Mouse (Mus musculus) bone marrow, adult 2 months (tissue): ENCODE results near the gene Fam207a. TPM values are rescaled to one million over a fixed set of nuclear protein-coding genes. Genes with fewer than 3 reads are reported as not detected.

Experiments
- H3K27ac ChIP-seq: fragments of 200-500 bp; 2 replicates; pipeline ENCODE4 v1.5.1; 2012; ENCODE audit warnings: low read depth, mild to moderate bottlenecking, control low read depth, inconsistent platforms, low read length; ENCODE audit not compliant: control insufficient read depth, poor library complexity, insufficient read depth
- H3K4me1 ChIP-seq: fragments of 200-500 bp; 2 replicates; pipeline ENCODE4 v1.6.1; 2011; ENCODE audit warnings: low read length; ENCODE audit not compliant: control insufficient read depth, insufficient read depth
- H3K4me3 ChIP-seq: fragments of 200-500 bp; replicated peaks from 2 replicates; pipeline ENCODE3; 2011; ENCODE audit warnings: mild to moderate bottlenecking, low read depth, low read length, control low read depth; ENCODE audit not compliant: control insufficient read depth
- CTCF ChIP-seq: fragments of 200-500 bp; IDR thresholded peaks from 2 replicates; pipeline ENCODE4 v1.5.1; 2011; ENCODE audit warnings: low read length, control low read depth; ENCODE audit not compliant: control insufficient read depth, insufficient read depth
- POLR2A ChIP-seq: fragments of 200-500 bp; IDR thresholded peaks from 2 replicates; pipeline ENCODE4 v1.6.1; 2011; ENCODE audit warnings: low read depth, mild to moderate bottlenecking, control low read depth, low read length, borderline replicate concordance; ENCODE audit not compliant: control insufficient read depth
- WGBS: fragments of 180-500 bp; shearing (Covaris S2); methylation state at CpG from one replicate; pipeline ENCODE4 v1.1.7; 2018; 5-methylcytosine and 5-hydroxymethylcytosine counted together
- polyA plus RNA-seq: library from polyadenylated mRNA; stranded (reverse); fragments of >200 nt; gene quantifications from 2 replicates; pipeline ENCODE4 v1.2.4, GENCODE M21; 2011; ENCODE audit warnings: low replicate concordance; ENCODE audit not compliant: missing spikeins, insufficient read depth, insufficient read length

Gene Fam207a
- polyA plus RNA-seq, 1 experiment = 29.2 TPM

- no peak for TF ChIP-seq CTCF
- TF ChIP-seq POLR2A = no peak
- H3K4me1 ChIP-seq = peaks cover 3% of the 10 kb centered on the region; the same call in 1 of the 2 replicates
- peak overlapping the region; percentile 71 for H3K27ac ChIP-seq
- peak overlapping the region; percentile 87 for H3K4me3 ChIP-seq
- 49% methylated on average over 14 of the region's 14 CpGs for WGBS
Observed at GRCm38 (mm10) chr10:77516379-77516951, 880 bp upstream of the Fam207a start.

- Histone ChIP-seq H3K27ac (no peak overlapping the region), H3K4me3 (no peak overlapping the region), H3K4me1 (no peaks in the 10 kb centered on the region; the same call in 1 of the 2 replicates)
- WGBS = 85% methylated on average over 15 of the region's 15 CpGs
- TF ChIP-seq POLR2A (no peak), CTCF (no peak)
Observed at GRCm38 (mm10) chr10:77510225-77510982, 5.2 kb downstream of the Fam207a start.

DNA sequence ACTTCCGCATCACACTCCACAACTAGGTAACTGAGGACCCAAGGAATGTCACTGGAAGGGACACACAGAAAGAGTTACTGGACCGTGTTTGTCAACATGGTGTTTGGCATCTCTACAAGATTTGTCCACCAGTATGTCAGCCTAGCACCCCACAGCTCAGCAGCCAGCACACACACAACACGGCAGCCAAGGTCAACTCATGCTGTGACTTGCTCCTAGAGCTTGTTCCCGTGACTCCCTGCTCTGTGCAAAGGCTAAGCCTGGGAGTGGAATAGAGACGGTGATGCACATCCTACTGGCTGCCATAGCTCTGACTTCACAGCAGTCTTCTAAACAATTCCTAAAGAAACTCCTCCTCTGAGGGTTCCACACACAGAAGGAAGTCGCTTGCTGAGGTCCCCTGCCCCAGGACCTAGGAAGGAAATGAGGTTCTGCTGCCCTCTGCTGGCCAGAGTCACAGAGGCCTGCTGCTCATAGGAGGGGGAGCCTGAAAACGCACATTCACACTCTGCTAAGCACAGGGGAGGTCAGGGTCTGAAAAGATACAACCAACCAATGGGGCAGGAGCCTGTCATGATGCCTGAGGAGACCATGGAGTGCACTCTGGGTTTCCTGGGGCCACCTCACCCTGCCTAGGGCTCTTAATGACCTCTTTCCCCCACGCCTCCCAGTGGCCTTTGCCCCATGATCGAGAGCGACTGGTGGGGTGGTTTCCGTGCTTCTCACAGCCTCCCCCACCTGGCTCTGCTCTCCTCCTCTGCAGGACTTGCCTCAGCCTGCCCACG lies 6.0 kb downstream of the Fam207a start:
- Histone ChIP-seq H3K4me1 (no peaks in the 10 kb centered on the region; the same call in 1 of the 2 replicates), H3K4me3 (no peak overlapping the region), H3K27ac (no peak overlapping the region)
- WGBS = 60% methylated on average over 12 of the region's 12 CpGs
- TF ChIP-seq POLR2A (no peak), CTCF (peak; percentile 91)

- H3K4me3 ChIP-seq = no peak overlapping the region
- 93% methylated on average over 3 of the region's 3 CpGs for whole genome bisulfite sequencing
- no peak overlapping the region for H3K27ac ChIP-seq
- no peaks in the 10 kb centered on the region; the same call in 1 of the 2 replicates for H3K4me1 ChIP-seq
- TF ChIP-seq POLR2A (no peak), CTCF (no peak)
Observed at GRCm38 (mm10) chr10:77508744-77509143, 6.8 kb downstream of the Fam207a start.

GRCm38 (mm10) chr10:77507779-77508178 lies 7.8 kb downstream of the Fam207a start:
- Histone ChIP-seq H3K27ac (no peak overlapping the region), H3K4me3 (no peak overlapping the region), H3K4me1 (no peaks in the 10 kb centered on the region; the same call in 1 of the 2 replicates)
- 90% methylated on average over 4 of the region's 4 CpGs for WGBS
- TF ChIP-seq POLR2A = no peak
- TF ChIP-seq CTCF = no peak

DNA sequence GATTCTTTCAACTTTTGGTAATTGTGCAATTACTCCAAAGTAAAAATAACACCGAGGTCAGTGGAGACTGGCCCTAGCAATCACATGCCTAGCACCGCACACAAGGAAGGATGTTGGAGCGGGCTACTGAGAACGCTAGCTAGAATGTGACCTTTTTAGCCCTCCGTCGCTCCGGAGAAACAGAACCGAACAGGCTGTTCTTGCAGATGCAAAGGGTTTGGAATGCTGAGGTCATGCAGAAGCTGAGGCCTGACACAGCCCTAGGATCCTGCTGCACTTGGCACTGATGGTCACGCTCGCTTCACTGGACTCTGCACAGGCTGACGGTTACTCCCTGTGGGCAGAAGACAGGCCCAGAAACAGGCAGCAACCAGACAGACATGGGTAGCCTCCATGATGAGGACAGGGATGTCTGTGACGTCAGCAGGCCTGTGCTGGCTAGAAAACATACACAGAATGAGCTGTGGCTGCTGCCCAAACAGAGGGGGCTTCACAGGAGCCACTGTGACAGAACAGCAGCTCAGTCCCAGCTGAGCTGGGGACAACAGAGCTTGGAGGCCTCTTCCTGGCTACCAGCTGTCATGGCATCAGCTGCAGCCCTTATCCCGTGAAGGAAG lies 8.5 kb downstream of the Fam207a start:
- no peak for TF ChIP-seq CTCF
- TF ChIP-seq POLR2A = no peak
- WGBS = 76% methylated on average over 13 of the region's 13 CpGs
- peak overlapping the region; percentile 15; the same call in 1 of the 2 replicates for H3K27ac ChIP-seq
- H3K4me1 ChIP-seq = no peaks in the 10 kb centered on the region; the same call in 1 of the 2 replicates
- H3K4me3 ChIP-seq = no peak overlapping the region

DNA sequence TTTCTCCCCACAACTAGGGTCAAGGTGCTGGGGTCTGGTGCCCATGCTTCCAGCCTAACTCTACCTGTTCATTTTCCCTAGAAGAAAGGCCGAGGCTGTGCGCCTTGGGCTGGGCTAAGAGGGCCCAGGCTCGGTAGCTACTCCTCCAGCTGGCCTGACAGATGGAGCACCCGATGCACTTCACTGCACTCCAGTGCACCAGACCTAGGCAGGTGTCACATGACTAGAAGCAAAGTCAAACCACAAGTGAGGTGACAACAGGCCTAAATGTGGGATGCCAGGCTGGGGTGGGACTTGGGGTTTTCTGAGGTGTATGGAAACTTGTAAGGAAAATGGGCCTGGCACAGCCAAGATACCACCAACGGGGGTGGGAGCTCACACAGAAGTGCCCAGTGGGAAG lies 9.1 kb downstream of the Fam207a start:
- TF ChIP-seq CTCF (no peak), POLR2A (no peak)
- H3K27ac ChIP-seq = no peak overlapping the region
- 71% methylated on average over 5 of the region's 5 CpGs for WGBS
- no peaks in the 10 kb centered on the region; the same call in 1 of the 2 replicates for H3K4me1 ChIP-seq
- no peak overlapping the region for H3K4me3 ChIP-seq
